Mouse (Mus musculus) limb, embryonic 15.5 days (tissue): ENCODE measurements around the gene Armt1. TPM values are rescaled to one million over a fixed set of nuclear protein-coding genes. Genes with fewer than 3 reads are reported as not detected.
A peak's percentile ranks its signal among the peaks of the same experiment; 100 is the strongest.
"Not testable (repeated sequence)": the region's sequence is repeated elsewhere in the genome, so short reads cannot be mapped to it uniquely, and the experiment has no call there.

Experiments
- ATAC-seq: fragments of 200-750 bp; cut with Nextera tagmentation; 2 replicates; pipeline ENCODE4 v1.8.0; 2017; ENCODE audit warnings: low read depth, moderate TSS enrichment; ENCODE audit not compliant: insufficient number of reproducible peaks, low FRiP score, low TSS enrichment
- H3K27ac ChIP-seq: fragments of 300-500 bp; sonication (generic); 2 replicates; pipeline ENCODE4 v1.5.1; 2015; ENCODE audit warnings: moderate library complexity, mild to moderate bottlenecking, inconsistent platforms
- H3K27me3 ChIP-seq: fragments of 300-500 bp; sonication (generic); 2 replicates; pipeline ENCODE4 v1.6.1; 2015; ENCODE audit warnings: inconsistent platforms
- H3K36me3 ChIP-seq: fragments of 300-500 bp; sonication (generic); 2 replicates; pipeline ENCODE4 v1.6.1; 2015; ENCODE audit warnings: inconsistent platforms
- H3K4me1 ChIP-seq: fragments of 300-500 bp; sonication (generic); 2 replicates; pipeline ENCODE4 v1.6.1; 2015; ENCODE audit warnings: inconsistent platforms
- H3K4me2 ChIP-seq: fragments of 300-500 bp; sonication (generic); 2 replicates; pipeline ENCODE4 v1.6.1; 2015; ENCODE audit warnings: mild to moderate bottlenecking, inconsistent platforms
- H3K4me3 ChIP-seq: fragments of 300-500 bp; sonication (generic); 2 replicates; pipeline ENCODE4 v1.5.1; 2015; ENCODE audit warnings: mild to moderate bottlenecking, inconsistent platforms
- H3K9ac ChIP-seq: fragments of 300-500 bp; sonication (generic); 2 replicates; pipeline ENCODE4 v1.6.1; 2015; ENCODE audit warnings: inconsistent platforms
- H3K9me3 ChIP-seq: fragments of 300-500 bp; sonication (generic); 2 replicates; pipeline ENCODE4 v1.6.1; 2016; ENCODE audit warnings: inconsistent platforms
- WGBS: fragments of 180-500 bp; shearing (Covaris S2); methylation state at CpG from one replicate; pipeline ENCODE4 v1.1.7; 2015; 5-methylcytosine and 5-hydroxymethylcytosine counted together
- polyA plus RNA-seq: library from polyadenylated mRNA; unstranded; fragments of >200 nt; fragmentation: Nextera tagmentation; extraction: Ambion mirVana; gene quantifications from 2 replicates; pipeline ENCODE4 v1.2.1, GENCODE M21; 2015

The Armt1 gene
- polyA plus RNA-seq, 1 experiment from 2014 or later: 16.3 TPM

DNA sequence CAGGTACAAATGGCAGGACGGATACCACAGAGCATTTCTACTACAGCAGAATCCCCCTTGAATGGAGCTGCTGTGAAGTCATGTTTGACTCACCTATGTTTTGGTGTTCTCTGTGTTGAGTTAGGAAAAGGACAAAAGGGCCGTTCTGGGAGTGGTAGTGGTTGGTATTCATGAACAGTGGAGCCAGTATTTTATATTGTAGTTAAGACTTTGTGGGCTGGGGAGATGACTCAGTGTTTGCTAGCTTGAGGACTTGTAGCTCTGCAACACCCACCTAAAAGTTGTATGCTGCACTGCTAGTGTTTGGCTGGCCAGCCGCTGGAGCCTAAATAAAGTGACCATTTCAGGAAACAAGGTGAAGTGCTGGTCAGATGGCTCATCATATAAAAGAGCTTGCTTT is 36.9 kb upstream of the Armt1 start:
- Histone ChIP-seq H3K4me2 (no peak overlapping the region), H3K4me1 (peaks cover 16% of the 10 kb centered on the region), H3K36me3 (peaks cover 37% of the 10 kb centered on the region), H3K27me3 (no peaks in the 10 kb centered on the region), H3K9ac (no peak overlapping the region), H3K9me3 (no peaks in the 10 kb centered on the region), H3K4me3 (no peak overlapping the region), H3K27ac (no peak overlapping the region)
- 85% methylated on average over 3 of the region's 3 CpGs for WGBS
- ATAC-seq: no peak

DNA sequence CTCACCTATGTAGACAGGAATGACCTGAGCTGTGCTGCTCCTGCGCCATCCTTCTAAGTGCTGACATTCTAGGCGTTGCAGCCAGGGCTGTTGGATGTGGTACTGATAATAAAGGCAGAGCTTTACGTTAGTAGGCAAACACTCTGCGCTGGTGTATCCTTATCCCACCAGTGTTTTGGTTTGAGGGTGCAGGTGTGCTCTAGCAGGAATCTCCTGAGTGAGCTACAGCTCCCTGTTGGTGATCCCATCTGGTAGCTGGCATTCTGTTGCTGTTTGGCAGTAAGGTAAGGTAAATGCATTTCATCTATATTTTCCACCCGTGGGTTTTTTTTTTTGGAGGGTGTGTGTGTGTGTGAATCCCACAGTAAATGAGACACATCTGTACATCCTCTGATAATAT is 34.2 kb upstream of the Armt1 start:
- Histone ChIP-seq H3K27me3 (no peaks in the 10 kb centered on the region), H3K4me3 (no peak overlapping the region), H3K4me2 (no peak overlapping the region), H3K36me3 (peaks cover 45% of the 10 kb centered on the region), H3K9me3 (no peaks in the 10 kb centered on the region), H3K4me1 (no peaks in the 10 kb centered on the region), H3K27ac (no peak overlapping the region), H3K9ac (no peak overlapping the region)
- 77% methylated on average over 5 of the region's 5 CpGs for WGBS
- no peak for ATAC-seq

DNA sequence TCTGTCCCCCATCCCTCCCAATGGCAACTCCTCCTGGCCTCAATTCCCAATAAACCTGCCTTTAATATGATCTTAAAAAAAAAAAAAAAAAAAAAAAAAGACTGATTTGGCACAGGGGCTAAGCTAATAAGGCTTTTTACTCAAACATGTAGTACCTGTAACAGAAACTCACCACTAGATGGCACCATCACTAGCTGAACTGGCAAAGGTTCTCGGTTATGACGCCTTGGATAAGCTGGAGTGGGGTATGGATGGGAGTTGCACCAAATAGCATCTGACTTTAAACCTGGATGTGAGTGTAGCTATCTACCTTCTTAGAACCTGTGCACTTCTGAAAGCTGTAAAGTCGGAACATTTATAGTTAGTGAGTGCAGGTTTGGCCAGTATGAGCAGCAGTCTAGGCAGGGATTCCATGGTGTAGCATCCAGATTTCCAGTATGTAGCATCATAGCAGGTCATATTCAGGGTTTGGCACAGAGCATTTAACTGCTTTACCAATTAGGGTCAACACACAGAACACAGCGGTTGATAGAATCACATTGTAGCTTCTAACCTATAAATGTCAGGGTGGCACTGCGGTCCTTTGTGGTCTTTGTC is 27.3 kb upstream of the Armt1 start:
- no peaks in the 10 kb centered on the region for H3K9me3 ChIP-seq
- peaks cover 51% of the 10 kb centered on the region for H3K36me3 ChIP-seq
- no peak overlapping the region for H3K4me2 ChIP-seq
- H3K27ac ChIP-seq: no peak overlapping the region
- no peaks in the 10 kb centered on the region for H3K4me1 ChIP-seq
- 55% methylated on average over 5 of the region's 5 CpGs for WGBS
- ATAC-seq: no peak
- H3K4me3 ChIP-seq: no peak overlapping the region
- H3K9ac ChIP-seq: no peak overlapping the region
- H3K27me3 ChIP-seq: no peaks in the 10 kb centered on the region

DNA sequence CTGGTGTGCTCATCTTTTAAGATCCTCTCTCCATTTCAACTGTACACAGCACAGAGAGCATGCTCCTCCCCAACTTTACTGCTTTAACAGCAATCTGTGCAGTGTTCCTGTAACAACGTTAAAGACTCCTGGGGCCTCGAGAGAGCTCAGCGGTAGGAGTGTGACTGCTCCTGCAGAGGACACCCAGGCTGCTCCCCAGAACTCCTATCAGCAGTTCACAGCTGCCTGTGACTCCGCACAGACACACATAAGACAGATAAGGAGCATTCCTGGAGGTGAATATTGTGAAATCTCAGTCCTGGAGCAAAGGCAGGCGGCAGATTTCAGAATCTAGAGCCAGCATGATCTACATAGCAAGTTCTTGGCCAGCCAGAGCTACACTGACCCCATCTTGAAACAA is 26.8 kb upstream of the Armt1 start:
- 72% methylated on average over 5 of the region's 5 CpGs for WGBS
- Histone ChIP-seq H3K4me3 (no peak overlapping the region), H3K4me2 (no peak overlapping the region), H3K36me3 (peaks cover 52% of the 10 kb centered on the region), H3K9ac (no peak overlapping the region), H3K9me3 (no peaks in the 10 kb centered on the region), H3K27me3 (no peaks in the 10 kb centered on the region), H3K27ac (no peak overlapping the region), H3K4me1 (no peaks in the 10 kb centered on the region)
- no peak for ATAC-seq

DNA sequence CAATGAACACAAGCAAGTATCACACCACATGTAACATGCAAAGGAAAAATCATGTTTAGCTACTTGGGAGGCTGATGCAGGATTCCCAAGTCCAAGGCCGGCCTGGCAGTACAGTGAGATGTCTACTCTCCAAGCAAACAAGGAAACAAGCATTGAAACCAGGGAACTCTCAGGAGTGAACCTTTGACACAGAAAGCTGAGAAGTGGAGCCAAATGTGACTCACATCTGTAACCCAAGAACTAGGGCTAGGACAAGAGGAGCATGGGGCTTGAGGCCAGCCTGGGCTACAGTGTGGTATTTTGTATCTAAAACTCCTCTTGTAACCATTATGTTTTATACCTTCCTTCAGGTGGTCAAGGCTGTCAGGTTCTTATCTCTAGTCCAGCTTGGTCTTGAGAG is 25.1 kb upstream of the Armt1 start:
- H3K9ac ChIP-seq: no peak overlapping the region
- no peak overlapping the region for H3K4me3 ChIP-seq
- no peaks in the 10 kb centered on the region for H3K4me1 ChIP-seq
- WGBS: 89% methylated on average over 1 of the region's 1 CpGs
- ATAC-seq: no peak
- H3K4me2 ChIP-seq: no peak overlapping the region
- no peaks in the 10 kb centered on the region for H3K27me3 ChIP-seq
- no peak overlapping the region for H3K27ac ChIP-seq
- peaks cover 55% of the 10 kb centered on the region for H3K36me3 ChIP-seq
- no peaks in the 10 kb centered on the region for H3K9me3 ChIP-seq

DNA sequence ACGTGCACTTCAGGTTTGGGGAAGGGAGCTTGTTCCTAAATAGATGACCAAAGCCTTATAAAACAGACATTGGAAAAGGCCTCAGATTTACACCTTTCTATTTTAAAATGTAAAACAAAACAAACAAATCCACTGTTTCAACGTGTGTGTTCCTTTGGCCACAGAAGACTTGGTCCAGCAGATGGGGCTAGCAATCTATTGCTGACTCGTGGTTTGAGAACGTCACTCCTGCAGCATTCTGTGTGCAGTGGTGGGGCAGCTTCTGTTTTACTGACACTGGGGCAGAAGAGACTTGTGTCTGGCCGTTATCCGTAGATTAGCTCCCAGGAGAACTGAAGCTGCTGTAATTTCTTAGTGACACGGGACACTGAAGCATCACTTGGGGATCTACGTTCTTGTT is 7.0 kb upstream of the Armt1 start:
- Histone ChIP-seq H3K36me3 (peaks cover 57% of the 10 kb centered on the region), H3K9me3 (no peaks in the 10 kb centered on the region), H3K9ac (no peak overlapping the region), H3K4me2 (no peak overlapping the region), H3K27me3 (no peaks in the 10 kb centered on the region), H3K4me1 (no peaks in the 10 kb centered on the region), H3K4me3 (no peak overlapping the region), H3K27ac (no peak overlapping the region)
- WGBS: 84% methylated on average over 8 of the region's 8 CpGs
- no peak for ATAC-seq

DNA sequence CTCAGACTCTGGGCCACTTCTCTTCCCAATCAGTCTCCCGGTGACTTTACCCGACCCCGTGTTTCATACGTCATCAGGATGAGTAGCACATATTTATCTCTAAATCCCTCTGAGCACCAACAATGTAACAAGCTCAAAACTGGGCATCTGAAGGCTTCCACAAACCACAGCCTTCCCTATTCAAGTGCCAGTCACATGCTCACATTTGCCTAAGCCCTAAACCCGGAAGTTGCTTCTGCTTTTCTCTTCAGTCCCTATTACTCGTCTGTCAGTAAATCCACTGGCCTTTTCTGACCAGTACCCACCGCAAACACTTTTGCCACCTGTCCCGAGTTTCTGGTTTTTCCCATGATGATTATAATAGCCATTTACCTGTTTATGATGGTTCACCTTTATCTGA is 1.9 kb upstream of the Armt1 start:
- no peak overlapping the region for H3K4me2 ChIP-seq
- WGBS: 87% methylated on average over 8 of the region's 8 CpGs

DNA sequence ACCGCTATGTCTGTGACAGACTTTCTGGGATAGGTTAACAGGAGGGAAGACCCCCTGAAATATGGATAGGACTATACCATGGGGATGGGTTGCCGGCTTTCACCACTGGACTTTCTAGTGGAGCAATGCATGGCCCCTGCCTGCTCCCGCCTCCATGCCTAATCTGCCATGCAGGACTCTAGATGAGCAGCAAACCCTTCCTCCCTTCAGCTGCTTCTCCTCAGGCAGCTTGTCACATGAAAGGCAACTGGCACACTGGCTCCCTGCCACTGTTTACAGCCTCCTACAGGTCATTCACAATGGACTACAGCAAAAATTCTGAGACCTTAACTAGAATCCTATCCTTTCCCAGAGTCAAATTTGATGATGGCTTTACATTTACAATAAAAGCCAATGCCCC is 1.4 kb upstream of the Armt1 start:
- no peak for ATAC-seq
- Histone ChIP-seq H3K4me3 (peak overlapping the region; percentile 0; the same call in 1 of the 2 replicates), H3K36me3 (peaks cover 30% of the 10 kb centered on the region), H3K9me3 (no peaks in the 10 kb centered on the region), H3K27ac (no peak overlapping the region), H3K4me1 (peaks cover 16% of the 10 kb centered on the region), H3K9ac (0 out of 2 replicates have a peak overlapping the region, but pooled peaks have one; percentile 17), H3K27me3 (no peaks in the 10 kb centered on the region), H3K4me2 (peak overlapping the region; percentile 63; the same call in 1 of the 2 replicates)
- 87% methylated on average over 3 of the region's 3 CpGs for WGBS

More for the DNA sequence above, 1.9 kb upstream of the Armt1 start:
- H3K9ac ChIP-seq: 0 out of 2 replicates have a peak overlapping the region, but pooled peaks have one; percentile 17
- no peak overlapping the region for H3K27ac ChIP-seq
- H3K4me1 ChIP-seq: peaks cover 16% of the 10 kb centered on the region
- no peak for ATAC-seq
- H3K36me3 ChIP-seq: peaks cover 30% of the 10 kb centered on the region
- H3K4me3 ChIP-seq: no peak overlapping the region
- no peaks in the 10 kb centered on the region for H3K9me3 ChIP-seq
- H3K27me3 ChIP-seq: no peaks in the 10 kb centered on the region

DNA sequence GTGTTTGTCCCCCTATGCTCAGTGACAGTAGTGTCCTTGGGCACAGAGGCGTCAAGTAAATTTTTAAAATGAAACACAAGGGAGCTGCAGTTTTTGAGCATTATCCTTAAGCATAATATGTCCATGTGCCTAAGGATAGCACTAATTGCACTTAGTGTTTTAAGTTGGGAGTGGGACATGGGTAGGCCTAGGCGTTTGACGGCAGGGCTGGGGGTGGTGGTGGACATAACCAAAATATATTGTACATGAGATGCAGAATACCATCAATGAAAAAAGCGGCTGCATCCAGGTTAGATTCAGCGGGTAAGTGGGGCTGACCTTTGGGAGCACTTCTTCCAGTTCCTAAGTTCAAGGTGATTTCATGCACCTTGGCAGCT is 533 bp upstream of the Armt1 start:
- ATAC-seq: no peak; the same call in 1 of the 2 replicates
- Histone ChIP-seq H3K4me1 (peaks cover 16% of the 10 kb centered on the region), H3K4me3 (peak overlapping the region; percentile 60), H3K9ac (peak overlapping the region; percentile 59), H3K27ac (peak overlapping the region; percentile 64; the same call in 1 of the 2 replicates), H3K9me3 (no peaks in the 10 kb centered on the region), H3K4me2 (peak overlapping the region; percentile 63), H3K27me3 (no peaks in the 10 kb centered on the region), H3K36me3 (peaks cover 25% of the 10 kb centered on the region)
- 15% methylated on average over 5 of the region's 5 CpGs for WGBS

DNA sequence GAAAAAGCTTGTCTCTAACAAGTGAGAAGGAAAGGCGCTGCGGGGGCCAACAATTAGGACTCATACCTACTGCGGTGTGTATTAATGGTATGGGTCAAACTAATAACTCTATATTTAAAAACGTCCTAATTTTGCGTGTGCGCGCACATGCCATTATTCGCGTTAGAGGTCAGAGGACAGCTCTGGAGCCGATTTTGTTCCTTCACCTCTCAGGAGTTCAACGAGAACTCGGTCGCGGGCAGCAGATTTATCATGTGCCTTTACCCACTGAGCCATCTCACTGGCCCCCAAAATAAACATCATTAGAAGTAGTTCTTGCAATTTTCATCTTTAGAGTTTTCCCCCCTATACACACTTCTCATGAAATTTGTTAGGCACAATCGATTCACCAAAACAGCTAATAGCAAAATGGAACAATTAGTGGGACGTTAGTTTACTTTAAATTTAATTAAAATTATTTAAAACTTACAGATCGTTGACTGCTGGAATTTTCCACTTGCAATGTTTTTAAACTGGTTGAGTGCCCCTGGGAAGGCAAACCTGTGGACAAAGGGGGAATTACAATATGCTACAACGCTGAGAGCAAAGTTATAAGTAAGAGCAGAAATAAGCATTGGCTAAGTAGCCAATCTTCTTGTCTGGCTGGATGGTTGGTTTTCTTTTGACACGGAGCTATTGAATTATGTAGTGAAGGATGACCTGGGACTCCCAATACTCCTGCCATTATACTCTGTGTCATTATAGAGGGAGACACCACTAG is 909 bp downstream of the Armt1 start:
- peak overlapping the region; percentile 60 for H3K4me3 ChIP-seq
- WGBS: 7% methylated on average over 19 of the region's 19 CpGs
- H3K4me2 ChIP-seq: peak overlapping the region; percentile 52
- H3K9me3 ChIP-seq: no peaks in the 10 kb centered on the region
- H3K27me3 ChIP-seq: no peaks in the 10 kb centered on the region
- ATAC-seq: no peak
- peaks cover 26% of the 10 kb centered on the region; the same call in 1 of the 2 replicates for H3K36me3 ChIP-seq
- H3K4me1 ChIP-seq: peaks cover 16% of the 10 kb centered on the region
- peak overlapping the region; percentile 70 for H3K9ac ChIP-seq
- peak overlapping the region; percentile 89 for H3K27ac ChIP-seq

DNA sequence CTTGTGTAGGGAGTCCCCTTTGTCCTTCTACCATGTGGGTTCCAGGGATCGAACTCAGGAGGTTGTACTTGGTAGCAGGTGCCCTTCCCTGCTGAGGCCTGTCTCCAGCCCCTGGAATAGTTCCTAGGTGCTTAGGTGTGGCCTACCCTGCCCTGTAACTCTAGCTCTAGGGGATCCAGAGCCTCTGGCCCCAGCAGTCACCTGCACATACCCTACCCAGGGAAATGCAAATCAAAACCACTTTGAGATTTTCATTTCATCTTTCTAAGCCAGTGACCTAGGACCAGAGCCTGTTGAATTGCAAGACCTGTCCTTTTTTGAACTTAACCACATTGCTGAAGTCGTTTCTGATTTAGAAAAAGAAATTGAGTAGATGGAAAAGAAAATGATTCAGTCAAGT is 1.6 kb downstream of the Armt1 start:
- 83% methylated on average over 2 of the region's 2 CpGs for WGBS
- H3K27ac ChIP-seq, H3K4me3 ChIP-seq, H3K9ac ChIP-seq, H3K27me3 ChIP-seq, ATAC-seq, H3K9me3 ChIP-seq: not testable (repeated sequence)
- H3K4me2 ChIP-seq: peak overlapping the region; percentile 52; the same call in 1 of the 2 replicates
- peaks cover 16% of the 10 kb centered on the region for H3K4me1 ChIP-seq
- H3K36me3 ChIP-seq: peaks cover 31% of the 10 kb centered on the region; the same call in 1 of the 2 replicates

DNA sequence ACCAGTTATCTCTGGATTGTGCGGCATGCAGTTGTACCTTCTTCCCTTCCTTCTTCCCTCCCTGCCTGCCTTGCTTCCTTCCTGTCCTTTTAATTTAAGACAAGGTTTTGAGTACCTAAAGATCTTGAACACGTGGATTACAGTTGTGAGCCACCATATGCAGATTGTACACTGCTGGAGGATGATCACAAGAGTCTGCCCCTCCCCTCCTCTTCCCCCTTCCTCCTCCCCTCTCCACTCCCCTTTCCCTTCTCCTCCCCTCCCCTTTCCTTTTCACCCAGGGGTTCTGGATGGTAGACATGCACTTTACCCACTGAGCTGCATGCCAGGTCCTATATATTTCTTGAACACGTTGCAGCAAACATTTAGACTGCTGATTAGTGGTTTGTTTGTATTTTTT is 3.1 kb downstream of the Armt1 start:
- Histone ChIP-seq H3K4me1 (peaks cover 16% of the 10 kb centered on the region), H3K27me3 (no peaks in the 10 kb centered on the region), H3K27ac (no peak overlapping the region), H3K9ac (no peak overlapping the region), H3K36me3 (peaks cover 43% of the 10 kb centered on the region), H3K9me3 (no peaks in the 10 kb centered on the region), H3K4me3 (no peak overlapping the region), H3K4me2 (no peak overlapping the region)
- WGBS: 79% methylated on average over 3 of the region's 3 CpGs
- ATAC-seq: no peak
